Mouse (Mus musculus) kidney, postnatal 0 days (tissue): ENCODE results near the gene Coq6. TPM values are rescaled to one million over a fixed set of nuclear protein-coding genes. Genes with fewer than 3 reads are reported as not detected.

Source experiments
- ATAC-seq: fragments of 200-750 bp; cut with Nextera tagmentation; replicated peaks from 2 replicates; pipeline ENCODE4 v1.8.0; 2017; ENCODE audit warnings: low read depth, moderate number of reproducible peaks, moderate TSS enrichment, moderate library complexity; ENCODE audit not compliant: low FRiP score
- DNase-seq: peaks from one replicate; pipeline ENCODE4 v3.0.0-alpha.2; 2016; ENCODE audit warnings: low spot score
- H3K27ac ChIP-seq: fragments of 300-500 bp; sonication (generic); 2 replicates; pipeline ENCODE4 v1.5.1; 2014; ENCODE audit warnings: mild to moderate bottlenecking
- H3K27me3 ChIP-seq: fragments of 300-500 bp; sonication (generic); 2 replicates; pipeline ENCODE4 v1.6.1; 2014; ENCODE audit warnings: low read length, mixed read lengths; ENCODE audit not compliant: insufficient read depth
- H3K36me3 ChIP-seq: fragments of 300-500 bp; sonication (generic); 2 replicates; pipeline ENCODE4 v1.6.1; 2014; ENCODE audit warnings: low read length, mixed read lengths; ENCODE audit not compliant: insufficient read depth
- H3K4me1 ChIP-seq: fragments of 300-500 bp; sonication (generic); replicated peaks from 2 replicates; pipeline ENCODE4 v1.6.1; 2014; ENCODE audit warnings: antibody characterized with exemption, low read length, mixed read lengths; ENCODE audit not compliant: insufficient read depth
- H3K4me2 ChIP-seq: fragments of 300-500 bp; sonication (generic); 2 replicates; pipeline ENCODE4 v1.6.1; 2014; ENCODE audit warnings: mild to moderate bottlenecking, low read length, moderate library complexity, mixed read lengths
- H3K4me3 ChIP-seq: fragments of 300-500 bp; sonication (generic); replicated peaks from 2 replicates; pipeline ENCODE4 v1.5.1; 2014; ENCODE audit warnings: low read depth, low read length
- H3K9ac ChIP-seq: fragments of 300-500 bp; sonication (generic); 2 replicates; pipeline ENCODE4 v1.6.1; 2014; ENCODE audit warnings: low read depth, low read length
- H3K9me3 ChIP-seq: fragments of 300-500 bp; sonication (generic); replicated peaks from 2 replicates; pipeline ENCODE4 v1.6.1; 2016; ENCODE audit warnings: low read length, inconsistent platforms, mixed read lengths
- CTCF ChIP-seq: IDR thresholded peaks from 2 replicates; pipeline ENCODE4 v1.5.1; 2016; ENCODE audit warnings: antibody characterized with exemption, low read depth, mild to moderate bottlenecking, moderate library complexity
- WGBS: fragments of 180-500 bp; shearing (Covaris S2); extraction: QIAGEN DNeasy Blood & Tissue Kit; methylation state at CpG from one replicate; pipeline ENCODE4 v1.1.7; 2014; 5-methylcytosine and 5-hydroxymethylcytosine counted together
- polyA plus RNA-seq: library from polyadenylated mRNA; unstranded; fragments of >200 nt; fragmentation: Nextera tagmentation; extraction: Ambion mirVana; gene quantifications from 2 replicates; pipeline ENCODE4 v1.2.1, GENCODE M21; 2015

Coq6 gene
- polyA plus RNA-seq, 1 experiment from 2014 or later, result 36.0 TPM

DNA sequence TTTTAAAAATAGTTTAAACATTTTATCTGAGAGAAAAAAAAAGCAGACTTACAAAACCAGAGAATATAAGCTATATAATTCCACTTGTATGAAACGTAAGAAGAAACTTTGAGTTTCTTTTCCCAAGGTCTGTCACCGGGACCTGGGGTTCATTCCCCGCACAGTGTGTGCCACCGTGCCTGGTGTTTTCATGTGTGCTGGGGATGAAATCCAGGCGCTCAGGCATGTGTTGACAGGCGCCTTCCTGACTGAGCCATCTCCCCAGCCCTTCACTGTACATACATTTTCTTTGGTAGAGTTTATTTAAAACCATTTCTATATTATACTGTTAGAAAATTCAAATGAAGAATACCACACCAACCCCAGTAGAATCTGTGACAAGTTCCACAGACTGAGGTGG, 28.9 kb downstream of the Coq6 start:
- ATAC-seq (no peak), DNase-seq (no peak)
- no peak for TF ChIP-seq CTCF
- H3K9me3 ChIP-seq, result no peaks in the 10 kb centered on the region
- H3K4me2 ChIP-seq, result no peak overlapping the region
- 0 out of 2 replicates have a peak, but pooled peaks cover 13% of the 10 kb centered on the region for H3K36me3 ChIP-seq
- H3K4me3 ChIP-seq, result no peak overlapping the region
- WGBS, result 92% methylated on average over 6 of the region's 6 CpGs
- H3K9ac ChIP-seq, result no peak overlapping the region
- no peaks in the 10 kb centered on the region for H3K4me1 ChIP-seq
- H3K27ac ChIP-seq, result no peak overlapping the region
- no peaks in the 10 kb centered on the region for H3K27me3 ChIP-seq

DNA sequence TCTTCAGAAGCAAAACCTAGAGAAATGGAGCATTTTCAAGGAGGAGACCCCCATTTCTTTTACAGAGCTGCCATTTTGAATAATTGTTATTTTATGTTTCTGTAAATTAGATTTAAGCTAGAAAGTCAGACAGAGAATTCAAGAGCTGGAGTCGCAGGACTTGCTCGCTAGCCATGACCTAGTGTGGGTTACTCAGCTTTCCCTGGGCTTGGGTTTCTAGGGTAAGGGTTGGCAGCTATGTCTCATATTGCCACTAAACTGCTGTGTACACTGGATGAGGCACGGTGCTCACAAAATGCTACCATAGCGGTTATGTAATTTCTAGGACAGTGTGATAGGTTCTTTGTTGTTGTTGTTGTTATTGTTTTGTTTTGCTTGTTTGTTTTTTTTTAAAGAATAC, 31.2 kb downstream of the Coq6 start:
- TF ChIP-seq CTCF, result no peak
- WGBS, result 91% methylated on average over 4 of the region's 4 CpGs
- H3K4me2 ChIP-seq, result no peak overlapping the region
- H3K9ac ChIP-seq, result no peak overlapping the region
- H3K4me3 ChIP-seq, result no peak overlapping the region
- DNase-seq, result no peak
- H3K4me1 ChIP-seq, result no peaks in the 10 kb centered on the region
- no peak for ATAC-seq
- H3K27me3 ChIP-seq, result no peaks in the 10 kb centered on the region
- no peak overlapping the region for H3K27ac ChIP-seq
- no peaks in the 10 kb centered on the region for H3K9me3 ChIP-seq
- peaks cover 9% of the 10 kb centered on the region; the same call in 1 of the 2 replicates for H3K36me3 ChIP-seq

DNA sequence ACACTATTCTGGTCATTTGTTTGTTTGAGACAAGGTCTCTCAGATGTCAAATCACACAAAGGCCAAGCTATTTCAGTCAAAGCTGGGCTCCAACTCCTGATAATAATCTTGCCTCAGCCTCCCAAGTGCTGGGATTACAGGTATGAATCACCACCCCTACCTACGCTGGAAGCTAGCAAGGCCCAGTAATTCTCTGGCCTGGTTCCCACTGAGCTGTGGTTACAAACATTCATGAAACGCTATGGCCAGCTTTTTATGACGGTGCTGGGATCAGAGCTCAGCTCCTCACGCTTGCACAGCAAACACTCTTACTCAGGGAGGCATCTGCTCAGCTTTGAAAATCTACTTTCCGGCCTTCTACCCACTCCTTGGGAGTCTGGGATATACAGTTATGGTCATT, 32.4 kb downstream of the Coq6 start:
- H3K4me3 ChIP-seq, result no peak overlapping the region
- no peak overlapping the region for H3K9ac ChIP-seq
- H3K36me3 ChIP-seq, result peaks cover 9% of the 10 kb centered on the region; the same call in 1 of the 2 replicates
- no peak overlapping the region for H3K4me2 ChIP-seq
- DNase-seq (no peak), ATAC-seq (no peak)
- 87% methylated on average over 5 of the region's 5 CpGs for WGBS
- H3K27ac ChIP-seq, result no peak overlapping the region
- no peaks in the 10 kb centered on the region for H3K9me3 ChIP-seq
- TF ChIP-seq CTCF, result no peak
- no peaks in the 10 kb centered on the region for H3K4me1 ChIP-seq
- no peaks in the 10 kb centered on the region for H3K27me3 ChIP-seq

DNA sequence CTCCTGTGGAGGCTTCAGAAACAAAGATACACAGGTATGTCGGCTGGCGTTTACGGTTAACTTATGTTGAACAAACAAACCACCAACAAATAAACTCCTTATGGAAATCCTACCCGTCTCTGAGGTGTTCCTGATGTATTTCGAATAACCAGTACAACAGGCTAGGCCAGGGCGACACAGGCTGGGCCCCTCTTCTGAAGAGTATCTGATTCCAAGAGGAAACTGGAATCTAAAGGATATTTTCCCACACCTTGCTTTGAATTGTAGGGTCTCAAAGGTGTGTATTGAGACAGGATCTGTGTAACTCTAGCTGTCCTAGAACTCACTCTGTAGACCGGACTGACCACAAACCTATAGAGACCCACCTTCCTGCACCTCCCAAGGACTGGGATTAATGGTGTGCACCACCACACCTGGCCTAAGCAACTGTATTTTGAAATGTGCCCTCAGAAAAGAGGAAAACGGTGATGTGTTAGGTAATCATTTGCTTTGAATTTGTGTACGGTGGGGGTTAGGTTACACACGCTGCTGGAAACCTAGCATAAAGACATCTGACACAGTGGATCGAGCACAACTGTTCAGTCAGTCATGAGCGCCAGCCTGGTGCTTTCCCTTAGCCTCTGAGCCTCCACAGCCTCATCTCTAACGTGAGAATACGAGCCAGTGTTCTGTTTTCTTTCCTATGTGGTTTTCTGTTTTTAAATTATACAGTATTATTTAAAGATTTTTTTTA, 35.7 kb downstream of the Coq6 start:
- Histone ChIP-seq H3K27ac (peak overlapping the region; percentile 25; the same call in 1 of the 2 replicates), H3K27me3 (no peaks in the 10 kb centered on the region), H3K9me3 (no peaks in the 10 kb centered on the region), H3K4me2 (no peak overlapping the region), H3K9ac (no peak overlapping the region), H3K4me1 (no peaks in the 10 kb centered on the region), H3K36me3 (peaks cover 7% of the 10 kb centered on the region; the same call in 1 of the 2 replicates), H3K4me3 (no peak overlapping the region)
- ATAC-seq (no peak), DNase-seq (no peak)
- WGBS, result 63% methylated on average over 14 of the region's 14 CpGs
- no peak for TF ChIP-seq CTCF

DNA sequence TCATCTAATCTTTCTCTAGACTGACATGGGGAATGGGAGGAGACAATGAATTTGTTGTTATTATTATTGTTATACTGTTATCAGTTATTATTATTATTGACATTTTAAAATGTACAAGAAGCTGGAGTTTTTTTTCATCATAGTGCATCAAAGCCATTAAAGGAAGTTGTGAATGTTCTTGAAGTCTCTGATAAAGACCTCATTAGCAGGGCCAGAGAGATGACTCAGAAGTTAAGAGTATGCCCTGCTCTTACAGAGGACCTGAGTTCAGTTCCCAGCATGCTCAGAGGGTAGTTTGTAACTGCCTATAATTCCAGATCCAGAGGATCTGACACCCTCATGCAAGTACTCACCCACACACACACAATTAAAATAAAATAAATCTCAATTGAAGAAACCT, 36.2 kb downstream of the Coq6 start:
- Histone ChIP-seq H3K9me3 (no peaks in the 10 kb centered on the region), H3K4me3 (no peak overlapping the region), H3K9ac (no peak overlapping the region), H3K4me1 (no peaks in the 10 kb centered on the region), H3K36me3 (peaks cover 4% of the 10 kb centered on the region; the same call in 1 of the 2 replicates), H3K27me3 (no peaks in the 10 kb centered on the region), H3K4me2 (no peak overlapping the region), H3K27ac (no peak overlapping the region)
- DNase-seq, result no peak
- no peak for ATAC-seq
- TF ChIP-seq CTCF, result no peak

DNA sequence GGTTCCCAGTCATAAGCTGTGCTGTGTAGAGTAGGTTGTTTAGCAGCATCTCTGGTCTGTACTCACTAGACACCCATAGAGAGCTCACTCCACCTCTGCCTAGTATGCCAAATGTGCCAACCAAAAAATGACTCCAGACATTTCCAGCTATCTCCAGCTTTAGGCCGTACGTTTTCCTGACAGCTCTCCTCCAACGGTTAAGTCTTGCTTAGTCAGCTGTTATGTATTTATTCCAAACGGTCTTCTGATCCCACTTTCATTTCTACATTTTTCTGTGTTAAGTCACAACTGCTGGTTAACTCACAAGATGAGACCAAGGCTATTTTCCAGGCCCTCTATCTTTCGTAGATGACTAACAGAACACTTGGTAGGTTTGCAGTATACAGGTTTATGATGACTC, 37.2 kb downstream of the Coq6 start:
- H3K4me2 ChIP-seq, result no peak overlapping the region
- no peak overlapping the region for H3K9ac ChIP-seq
- H3K4me3 ChIP-seq, result no peak overlapping the region
- H3K27me3 ChIP-seq, result no peaks in the 10 kb centered on the region
- H3K36me3 ChIP-seq, result no peaks in the 10 kb centered on the region; the same call in 1 of the 2 replicates
- ATAC-seq (no peak), DNase-seq (no peak)
- 69% methylated on average over 5 of the region's 5 CpGs for WGBS
- no peak for TF ChIP-seq CTCF
- no peaks in the 10 kb centered on the region for H3K4me1 ChIP-seq
- H3K9me3 ChIP-seq, result no peaks in the 10 kb centered on the region
- no peak overlapping the region for H3K27ac ChIP-seq
